Mouse (Mus musculus) liver, adult 2 months (tissue): Measurements from ENCODE around the gene L1td1. TPM values are rescaled to one million over a fixed set of nuclear protein-coding genes. Genes with fewer than 3 reads are reported as not detected.

Source experiments
- DNase-seq: peaks from one replicate; pipeline ENCODE4 v3.0.0-alpha.2; 2011; ENCODE audit warnings: low read depth, low spot score; ENCODE audit errors: extremely low read depth
- H3K27ac ChIP-seq: fragments of 200-500 bp; replicated peaks from 2 replicates; pipeline ENCODE4 v1.5.1; 2012; ENCODE audit warnings: low read depth, mild to moderate bottlenecking, control low read depth, inconsistent platforms, low read length; ENCODE audit not compliant: insufficient read depth
- H3K27me3 ChIP-seq: fragments of 200-500 bp; 2 replicates; pipeline ENCODE4 v1.6.1; 2012; ENCODE audit warnings: mild to moderate bottlenecking, moderate library complexity, low read length, inconsistent platforms; ENCODE audit not compliant: control insufficient read depth, insufficient read depth
- H3K36me3 ChIP-seq: fragments of 200-500 bp; 2 replicates; pipeline ENCODE4 v1.6.1; 2012; ENCODE audit warnings: low read length, inconsistent platforms; ENCODE audit not compliant: control insufficient read depth, insufficient read depth
- H3K4me1 ChIP-seq: fragments of 200-500 bp; 2 replicates; pipeline ENCODE4 v1.6.1; 2011; ENCODE audit warnings: low read length; ENCODE audit not compliant: control insufficient read depth, insufficient read depth
- H3K4me3 ChIP-seq: fragments of 200-500 bp; 2 replicates; pipeline ENCODE4 v1.5.1; 2011; ENCODE audit warnings: low read depth, mild to moderate bottlenecking, control low read depth, low read length, moderate library complexity; ENCODE audit not compliant: insufficient read depth
- H3K79me2 ChIP-seq: fragments of 200-500 bp; 2 replicates; pipeline ENCODE4 v1.6.1; 2012; ENCODE audit warnings: inconsistent platforms, mild to moderate bottlenecking, low read length, moderate library complexity; ENCODE audit not compliant: control insufficient read depth, insufficient read depth
- H3K9ac ChIP-seq: fragments of 200-500 bp; 2 replicates; pipeline ENCODE4 v1.6.1; 2012; ENCODE audit warnings: low read depth, mild to moderate bottlenecking, control low read depth, inconsistent platforms, low read length
- CTCF ChIP-seq: fragments of 200-500 bp; IDR thresholded peaks from 2 replicates; pipeline ENCODE4 v1.5.1; 2011; ENCODE audit warnings: low read depth, low read length, control low read depth
- POLR2A ChIP-seq: fragments of 200-500 bp; IDR thresholded peaks from 2 replicates; pipeline ENCODE4 v1.6.1; 2011; ENCODE audit warnings: low read length, control low read depth; ENCODE audit not compliant: insufficient read depth; ENCODE audit errors: extremely low read depth
- WGBS: fragments of 180-500 bp; shearing (Covaris S2); methylation state at CpG from one replicate; pipeline ENCODE4 v1.1.7; 2018; 5-methylcytosine and 5-hydroxymethylcytosine counted together
- polyA plus RNA-seq: library from polyadenylated mRNA; depleted of rRNA; stranded (reverse); fragments of >200 nt; gene quantifications from 2 replicates; pipeline ENCODE4 v1.2.3, GENCODE M21; 2012
- total RNA-seq: library from RNA; depleted of rRNA; stranded (reverse); fragments of >200 nt; gene quantifications from 2 replicates; pipeline ENCODE4 v1.2.3, GENCODE M21; 2014

Gene L1td1
- total and polyA plus RNA-seq, 2 experiments: not detected

DNA sequence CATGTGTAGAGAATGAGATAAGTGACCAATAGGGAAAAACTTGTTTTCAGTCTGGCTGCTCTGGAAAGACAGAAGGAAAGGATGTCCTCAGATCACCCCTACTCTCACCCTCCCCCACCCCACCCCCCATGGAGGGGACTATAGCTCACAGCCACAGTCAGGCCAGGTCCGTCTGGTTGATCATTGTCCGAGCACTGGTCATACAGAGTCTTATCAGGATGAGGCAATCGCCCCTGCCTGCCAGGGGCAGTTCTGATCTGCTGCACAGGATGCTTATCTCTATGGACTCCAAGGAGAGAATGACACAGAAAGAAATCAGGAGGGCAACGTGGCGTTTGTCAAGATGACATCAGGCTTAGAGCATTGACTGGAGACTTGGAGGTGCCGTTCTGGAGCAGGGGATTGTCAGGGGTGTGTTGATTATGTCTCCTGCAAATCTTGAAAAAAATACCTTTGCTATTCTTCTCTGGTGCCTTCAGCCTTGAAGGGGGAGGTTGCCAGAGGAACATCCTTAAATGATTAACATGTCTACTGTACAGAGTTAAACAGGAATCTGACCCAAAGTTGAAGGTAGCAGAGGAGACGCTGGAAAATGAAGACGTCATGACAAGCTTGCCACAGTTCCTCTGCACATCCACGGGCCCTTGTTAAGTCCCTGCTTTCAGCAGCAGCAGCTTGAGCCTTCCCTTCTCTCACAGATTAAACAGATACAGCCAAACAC is 32.9 kb upstream of the L1td1 start:
- DNase-seq: peak; percentile 80
- TF ChIP-seq CTCF (no peak), POLR2A (no peak)
- H3K4me1 ChIP-seq: peaks cover 5% of the 10 kb centered on the region; the same call in 1 of the 2 replicates
- H3K9ac ChIP-seq: no peak overlapping the region
- no peaks in the 10 kb centered on the region for H3K27me3 ChIP-seq
- H3K79me2 ChIP-seq: no peaks in the 10 kb centered on the region
- H3K36me3 ChIP-seq: no peaks in the 10 kb centered on the region; the same call in 1 of the 2 replicates
- no peak overlapping the region for H3K27ac ChIP-seq
- WGBS: 15% methylated on average over 9 of the region's 9 CpGs
- H3K4me3 ChIP-seq: no peak overlapping the region

DNA sequence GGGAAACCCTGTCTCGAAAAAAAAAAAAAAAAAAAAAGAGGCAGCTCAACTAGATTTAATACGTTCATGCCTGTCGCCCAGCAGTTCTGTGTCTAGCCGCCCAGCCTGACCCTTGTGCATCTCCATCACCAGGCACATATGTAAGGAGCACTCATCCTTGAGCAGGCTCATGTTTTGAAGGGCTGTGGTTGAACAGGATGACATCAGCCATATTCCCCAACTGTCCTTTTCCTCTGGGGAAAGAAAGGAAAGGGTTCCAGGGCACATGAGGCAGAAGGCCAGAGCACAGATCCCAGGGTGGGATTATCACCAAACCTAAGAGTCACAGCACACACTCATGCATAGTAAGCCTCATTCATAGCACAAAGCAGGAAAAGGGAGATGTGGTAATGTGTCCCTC is 28.6 kb upstream of the L1td1 start:
- no peak overlapping the region for H3K27ac ChIP-seq
- no peak for TF ChIP-seq POLR2A
- no peak for TF ChIP-seq CTCF
- no peaks in the 10 kb centered on the region for H3K36me3 ChIP-seq
- H3K79me2 ChIP-seq: no peaks in the 10 kb centered on the region
- peaks cover 5% of the 10 kb centered on the region; the same call in 1 of the 2 replicates for H3K4me1 ChIP-seq
- no peak overlapping the region for H3K9ac ChIP-seq
- no peak for DNase-seq
- WGBS: 85% methylated on average over 4 of the region's 4 CpGs
- H3K4me3 ChIP-seq: no peak overlapping the region
- H3K27me3 ChIP-seq: no peaks in the 10 kb centered on the region

DNA sequence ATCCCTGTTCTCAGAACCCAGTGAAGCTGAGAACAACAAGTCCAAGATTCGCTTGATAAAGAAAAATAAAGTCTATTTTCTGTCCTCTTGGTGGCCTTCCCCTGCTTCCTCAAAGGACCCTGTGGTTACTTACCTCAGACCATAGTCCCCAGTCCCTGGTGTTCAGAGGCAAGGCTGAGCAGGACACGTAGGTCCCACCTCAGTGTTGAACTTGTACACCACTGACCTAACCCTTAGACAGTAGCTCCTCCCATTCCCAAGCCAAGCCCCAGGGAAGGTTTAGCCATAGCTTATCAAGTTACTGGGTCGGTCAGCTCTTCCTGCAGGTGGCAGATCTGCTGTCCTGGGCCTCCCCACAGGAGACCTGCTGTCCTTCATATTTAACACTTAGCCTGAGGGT is 27.6 kb upstream of the L1td1 start:
- Histone ChIP-seq H3K36me3 (no peaks in the 10 kb centered on the region; the same call in 1 of the 2 replicates), H3K27me3 (no peaks in the 10 kb centered on the region), H3K9ac (no peak overlapping the region), H3K79me2 (no peaks in the 10 kb centered on the region), H3K4me3 (no peak overlapping the region), H3K27ac (no peak overlapping the region), H3K4me1 (peaks cover 1% of the 10 kb centered on the region; the same call in 1 of the 2 replicates)
- WGBS: 76% methylated on average over 3 of the region's 3 CpGs
- TF ChIP-seq CTCF (no peak), POLR2A (no peak)
- no peak for DNase-seq

DNA sequence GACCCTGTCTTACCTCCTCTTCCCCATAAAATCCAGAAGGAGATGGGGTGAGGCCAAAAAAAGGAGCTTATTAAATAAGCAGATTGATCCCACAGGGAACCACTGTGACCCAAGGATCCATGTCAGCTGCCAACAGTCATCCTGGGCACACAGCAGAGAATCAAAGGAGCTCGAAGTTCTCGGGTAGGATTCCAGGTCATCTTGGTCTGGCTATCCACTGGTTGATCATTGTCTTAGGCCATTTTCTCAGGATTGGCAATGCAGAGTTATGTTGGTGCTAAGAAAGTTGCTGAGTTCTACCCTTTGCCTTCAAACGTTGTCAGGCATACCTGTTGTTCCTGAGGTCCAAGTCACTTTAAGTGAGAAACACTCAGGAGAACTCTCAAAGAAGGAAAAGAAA is 26.4 kb upstream of the L1td1 start:
- H3K27ac ChIP-seq: no peak overlapping the region
- no peaks in the 10 kb centered on the region for H3K27me3 ChIP-seq
- H3K36me3 ChIP-seq: no peaks in the 10 kb centered on the region; the same call in 1 of the 2 replicates
- no peak overlapping the region for H3K4me3 ChIP-seq
- no peaks in the 10 kb centered on the region for H3K79me2 ChIP-seq
- H3K9ac ChIP-seq: no peak overlapping the region
- H3K4me1 ChIP-seq: no peaks in the 10 kb centered on the region
- WGBS: 84% methylated on average over 3 of the region's 3 CpGs
- DNase-seq: no peak
- TF ChIP-seq CTCF (no peak), POLR2A (no peak)

DNA sequence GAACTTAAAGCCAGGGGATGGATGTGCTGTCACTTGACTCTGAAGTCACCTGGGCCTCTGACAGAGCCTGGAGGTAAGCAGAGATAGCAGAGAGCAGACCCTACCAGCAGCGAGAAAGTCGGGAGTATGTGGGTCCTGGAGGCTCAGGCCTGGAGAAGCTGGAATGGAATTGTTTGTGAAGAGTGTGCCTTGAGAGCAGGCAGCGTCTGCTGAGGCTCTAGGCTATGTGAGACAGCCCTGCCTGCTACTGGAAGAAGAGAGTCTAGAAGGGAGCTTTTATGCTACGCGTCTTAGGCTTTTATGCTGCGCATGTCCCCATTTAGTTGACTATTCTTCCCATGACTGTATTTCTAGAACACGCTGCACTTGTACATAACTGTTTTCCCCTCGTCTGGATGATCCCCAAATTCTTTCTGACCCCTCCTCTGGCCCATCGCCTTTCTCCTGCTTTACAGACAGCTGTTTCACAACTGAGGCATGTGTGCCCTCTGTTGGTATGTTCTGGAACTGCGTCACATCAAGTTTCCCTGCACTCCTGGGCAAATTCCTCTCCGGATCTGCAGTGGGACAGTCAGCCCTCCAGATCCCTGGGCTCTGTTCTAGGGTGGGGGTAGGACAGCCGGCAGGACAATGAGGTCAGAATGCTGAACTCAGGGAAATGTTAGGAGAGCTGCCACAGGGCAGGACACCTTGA is 24.2 kb upstream of the L1td1 start:
- TF ChIP-seq POLR2A (no peak), CTCF (peak; percentile 74)
- H3K27me3 ChIP-seq: no peaks in the 10 kb centered on the region
- no peaks in the 10 kb centered on the region for H3K79me2 ChIP-seq
- H3K4me1 ChIP-seq: no peaks in the 10 kb centered on the region
- H3K9ac ChIP-seq: no peak overlapping the region
- H3K4me3 ChIP-seq: no peak overlapping the region
- peak; percentile 41 for DNase-seq
- H3K36me3 ChIP-seq: no peaks in the 10 kb centered on the region; the same call in 1 of the 2 replicates
- H3K27ac ChIP-seq: no peak overlapping the region
- WGBS: 38% methylated on average over 12 of the region's 12 CpGs

DNA sequence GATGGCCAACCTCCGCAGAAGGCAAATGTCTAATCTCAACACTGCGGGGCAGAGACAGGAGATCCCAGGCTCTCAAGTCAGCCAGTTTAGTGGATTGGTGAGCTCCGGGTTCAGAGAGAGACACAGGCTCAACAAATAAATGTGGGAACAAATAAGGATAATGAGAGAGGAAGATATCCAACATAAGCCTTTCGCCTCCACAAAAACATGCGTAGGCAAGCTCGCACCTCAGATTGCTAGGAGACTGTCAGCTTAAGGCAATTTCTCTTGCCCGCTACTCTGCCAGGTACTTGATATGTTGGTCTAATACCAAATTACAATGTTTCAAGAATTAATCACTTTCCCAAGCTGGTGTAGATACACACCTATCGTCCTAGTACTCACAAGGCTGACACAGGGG is 15.6 kb upstream of the L1td1 start:
- no peaks in the 10 kb centered on the region for H3K4me1 ChIP-seq
- no peak overlapping the region for H3K27ac ChIP-seq
- H3K9ac ChIP-seq: no peak overlapping the region
- no peak overlapping the region for H3K4me3 ChIP-seq
- no peak for DNase-seq
- no peaks in the 10 kb centered on the region for H3K27me3 ChIP-seq
- H3K36me3 ChIP-seq: no peaks in the 10 kb centered on the region
- 95% methylated on average over 8 of the region's 8 CpGs for WGBS
- H3K79me2 ChIP-seq: no peaks in the 10 kb centered on the region
- no peak for TF ChIP-seq POLR2A
- TF ChIP-seq CTCF: no peak
